Mouse (Mus musculus): ENCODE results near the gene Rnf187. TPM values are rescaled to one million over a fixed set of nuclear protein-coding genes. Genes with fewer than 3 reads are reported as not detected.

Rnf187 gene
- total and polyA plus RNA-seq, 3 experiments: 280 to 3,830 (median 337) TPM

DNA sequence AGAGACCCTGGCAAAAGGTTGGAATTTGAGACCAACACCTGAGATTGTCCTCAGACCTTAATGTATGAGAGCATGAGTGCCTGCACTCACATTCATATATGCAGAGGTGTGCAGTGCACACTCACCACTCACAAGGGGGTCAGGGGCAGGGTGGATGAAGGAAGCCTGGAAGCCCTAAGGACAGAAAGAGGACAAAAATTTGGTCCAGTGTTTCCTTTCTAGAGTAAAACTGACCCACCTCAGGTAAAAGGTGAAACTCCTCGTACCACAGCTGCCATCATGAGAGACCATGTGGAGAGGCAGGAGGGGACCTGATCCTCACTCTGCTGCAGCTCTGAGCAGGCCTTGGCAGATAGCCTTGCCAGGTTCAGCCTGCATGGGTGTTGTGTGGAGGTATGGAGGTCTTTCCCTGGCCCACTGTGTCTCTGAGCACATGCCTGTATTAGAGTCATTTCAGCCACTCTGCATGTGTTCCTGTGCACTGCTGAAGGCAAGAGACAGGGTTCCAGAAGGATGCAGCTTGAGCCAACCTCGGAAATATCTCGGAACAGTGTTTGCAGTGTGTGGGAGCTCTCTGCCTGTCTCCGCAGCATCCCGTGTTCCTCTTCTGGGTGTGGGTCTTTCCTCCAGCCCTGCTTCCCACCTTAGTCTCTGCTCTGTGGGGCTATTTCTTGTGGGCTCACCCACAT lies 18.7 kb upstream of the Rnf187 start:
- no peak for DNase-seq (ENCODE audit: low read depth, low spot score)
- H3K4me3 ChIP-seq (ENCODE audit: control insufficient read depth in 1 of 2, insufficient read depth in 1 of 2, low read depth in 2 of 2, low read length in 2 of 2): no peak overlapping the region
- H3K79me2 ChIP-seq (ENCODE audit: control insufficient read depth, insufficient read depth, low read length, poor library complexity): peaks cover 11% of the 10 kb centered on the region
- TF ChIP-seq EP300 (IDR thresholded peaks at IDR 0.05; ENCODE audit: low read depth in 1 of 2, low read length in 2 of 2) (no peak), SIN3A (IDR thresholded peaks at IDR 0.05; ENCODE audit: low read length) (no peak), TAL1 (IDR thresholded peaks at IDR 0.05; ENCODE audit: low read length) (no peak), ZKSCAN1 (IDR thresholded peaks at IDR 0.05; ENCODE audit: low read depth, low read length) (no peak), RCOR1 (IDR thresholded peaks at IDR 0.05; ENCODE audit: low read depth, low read length) (no peak), POLR2AphosphoS5 (IDR thresholded peaks at IDR 0.05; ENCODE audit: borderline replicate concordance, low read depth, low read length) (no peak), ZMIZ1 (IDR thresholded peaks at IDR 0.05; ENCODE audit: low read depth, low read length) (no peak), BHLHE40 (IDR thresholded peaks at IDR 0.05; ENCODE audit: borderline replicate concordance, low read depth, low read length) (no peak), ZNF384 (IDR thresholded peaks at IDR 0.05; ENCODE audit: low read depth, low read length) (no peak), MXI1 (IDR thresholded peaks at IDR 0.05; ENCODE audit: low read depth, low read length) (no peak)
- no peaks in the 10 kb centered on the region for H3K9me3 ChIP-seq (replicated peaks; ENCODE audit: insufficient read depth, low read length)
- no peaks in the 10 kb centered on the region for H3K27me3 ChIP-seq (ENCODE audit: control insufficient read depth in 1 of 2, insufficient read depth in 2 of 2, low read length in 2 of 2)
- peaks cover 0 to 14% of the 10 kb centered on the region in 2 experiments; a peak in 2 of 4 replicates for H3K36me3 ChIP-seq (ENCODE audit: control insufficient read depth in 1 of 2, insufficient read depth in 2 of 2, low read length in 2 of 2)
- H3K4me1 ChIP-seq (ENCODE audit: control insufficient read depth in 1 of 2, insufficient read depth in 2 of 2, low read length in 2 of 2): peaks cover 5 to 16% of the 10 kb centered on the region in 2 experiments; a peak in 3 of 4 replicates
- no peak overlapping the region for H3K27ac ChIP-seq (ENCODE audit: control insufficient read depth, low read depth, low read length)
- H3K9ac ChIP-seq (ENCODE audit: control insufficient read depth, low read depth, low read length, poor library complexity, severe bottlenecking): no peak overlapping the region

GRCm38 (mm10) chr11:58955868-58956257 lies 17.1 kb upstream of the Rnf187 start:
- no peaks in the 10 kb centered on the region for H3K9me3 ChIP-seq (replicated peaks; ENCODE audit: insufficient read depth, low read length)

More at GRCm38 (mm10) chr11:58955868-58956257, 17.1 kb upstream of the Rnf187 start:
- H3K79me2 ChIP-seq (ENCODE audit: control insufficient read depth, insufficient read depth, low read length, poor library complexity): peaks cover 11% of the 10 kb centered on the region
- peak overlapping the region; percentile 82 for H3K9ac ChIP-seq (ENCODE audit: control insufficient read depth, low read depth, low read length, poor library complexity, severe bottlenecking)
- H3K4me3 ChIP-seq (ENCODE audit: control insufficient read depth in 1 of 2, insufficient read depth in 1 of 2, low read depth in 2 of 2, low read length in 2 of 2): peak overlapping the region; percentile 37 to 74
- TF ChIP-seq NELFE (IDR thresholded peaks at IDR 0.05; ENCODE audit: low read depth, low read length): 0 out of 2 replicates have a peak, but pooled peaks have one; percentile 6
- no peak for TF ChIP-seq SIN3A (IDR thresholded peaks at IDR 0.05; ENCODE audit: low read length)
- no peak for TF ChIP-seq MAX (IDR thresholded peaks at IDR 0.05; ENCODE audit: low read length)
- TF ChIP-seq EP300 (IDR thresholded peaks at IDR 0.05; ENCODE audit: low read depth in 1 of 2, low read length in 2 of 2): no peak
- peak overlapping the region; percentile 92 for H3K27ac ChIP-seq (ENCODE audit: control insufficient read depth, low read depth, low read length)
- no peak for DNase-seq (ENCODE audit: low read depth, low spot score)
- peaks cover 0 to 3% of the 10 kb centered on the region in 2 experiments; a peak in 2 of 4 replicates for H3K27me3 ChIP-seq (ENCODE audit: control insufficient read depth in 1 of 2, insufficient read depth in 2 of 2, low read length in 2 of 2)
- peaks cover 0 to 14% of the 10 kb centered on the region in 2 experiments; a peak in 2 of 4 replicates for H3K36me3 ChIP-seq (ENCODE audit: control insufficient read depth in 1 of 2, insufficient read depth in 2 of 2, low read length in 2 of 2)
- H3K4me1 ChIP-seq (ENCODE audit: control insufficient read depth in 1 of 2, insufficient read depth in 2 of 2, low read length in 2 of 2): peaks cover 5 to 16% of the 10 kb centered on the region in 2 experiments; a peak in 3 of 4 replicates

Measured in MEL (cell line).